Mouse (Mus musculus) CD4-positive, CD25-positive, alpha-beta regulatory T cell, adult 4 months (primary cell): ENCODE data around the gene Rex1bd. TPM values are rescaled to one million over a fixed set of nuclear protein-coding genes. Genes with fewer than 3 reads are reported as not detected.

Experiments
- ATAC-seq: one replicate; pipeline ENCODE4 v1.8.0; 2017
- polyA plus RNA-seq, 2 experiments: library from polyadenylated mRNA; unstranded; fragments of 100-300 nt; shearing (Covaris generic); gene quantifications; one replicate each; pipeline ENCODE4 v1.2.1; 2017

The Rex1bd gene
- polyA plus RNA-seq, 2 experiments from 2014 or later = 82.2 to 83.2 TPM

GRCm38 (mm10) chr8:70501820-70502529, 4.6 kb downstream of the Rex1bd start:
- ATAC-seq = no peak

- ATAC-seq = peak; percentile 37
Measured at GRCm38 (mm10) chr8:70500386-70501301, 5.9 kb downstream of the Rex1bd start.

GRCm38 (mm10) chr8:70495771-70496062, 10.8 kb downstream of the Rex1bd start:
- ATAC-seq = no peak

- no peak for ATAC-seq
Measured at GRCm38 (mm10) chr8:70495001-70495770, 11.4 kb downstream of the Rex1bd start.

GRCm38 (mm10) chr8:70494416-70494945, 12.1 kb downstream of the Rex1bd start:
- no peak for ATAC-seq

- ATAC-seq = no peak
Measured at GRCm38 (mm10) chr8:70493692-70494415, 12.7 kb downstream of the Rex1bd start.

- no peak for ATAC-seq
Measured at GRCm38 (mm10) chr8:70492664-70493640, 13.6 kb downstream of the Rex1bd start, which contains the start of gene Crlf1. Crlf1 (plus strand) TSS chr8:70493158.

GRCm38 (mm10) chr8:70490880-70491495, 15.6 kb downstream of the Rex1bd start:
- ATAC-seq = no peak

- ATAC-seq = no peak
Measured at GRCm38 (mm10) chr8:70490061-70490879, 16.3 kb downstream of the Rex1bd start.

- no peak for ATAC-seq
Measured at GRCm38 (mm10) chr8:70489576-70489975, 17.0 kb downstream of the Rex1bd start.

- peak; percentile 36 for ATAC-seq
Measured at GRCm38 (mm10) chr8:70488931-70489470, 17.6 kb downstream of the Rex1bd start.

GRCm38 (mm10) chr8:70487993-70488796, 18.4 kb downstream of the Rex1bd start:
- ATAC-seq = no peak

- no peak for ATAC-seq
Measured at GRCm38 (mm10) chr8:70486941-70487520, 19.5 kb downstream of the Rex1bd start, which contains the start of gene Tmem59l. Tmem59l (minus strand) TSS chr8:70487358.

GRCm38 (mm10) chr8:70486191-70486681, 20.3 kb downstream of the Rex1bd start:
- no peak for ATAC-seq

GRCm38 (mm10) chr8:70482943-70483342, 23.6 kb downstream of the Rex1bd start:
- ATAC-seq = no peak

- no peak for ATAC-seq
Measured at GRCm38 (mm10) chr8:70481908-70482307, 24.6 kb downstream of the Rex1bd start.

GRCm38 (mm10) chr8:70477269-70477982, 29.1 kb downstream of the Rex1bd start:
- no peak for ATAC-seq
